Mouse (Mus musculus) testis, postnatal 10 days (tissue): ENCODE results near the gene Dph1.
"Not testable (repeated sequence)": the region's sequence is repeated elsewhere in the genome, so short reads cannot be mapped to it uniquely, and the experiment has no call there.

ENCODE experiments used
- DNase-seq: peaks from one replicate; pipeline ENCODE4 v3.0.0; 2021; ENCODE audit warnings: low spot score

The Dph1 gene

DNA sequence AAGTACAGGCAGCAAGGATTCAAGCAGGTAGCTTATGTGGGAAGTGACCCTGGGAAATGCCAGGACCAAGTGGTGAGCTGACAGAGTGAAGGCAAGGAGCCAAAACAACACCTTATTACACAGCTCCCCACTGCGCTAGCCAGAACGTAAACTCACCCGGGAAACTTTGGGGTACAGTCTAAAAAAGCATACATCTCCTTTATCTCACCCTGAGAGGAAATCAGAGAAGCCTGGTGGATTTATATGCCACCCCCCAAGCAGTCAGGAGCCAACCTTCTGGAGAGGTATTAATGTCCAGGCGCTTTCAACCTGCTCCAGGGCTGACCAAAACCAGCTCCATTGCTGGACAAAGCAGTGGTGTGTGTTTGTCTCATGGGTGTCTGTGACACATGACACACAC is 12.9 kb upstream of the Dph1 start:
- DNase-seq: no peak

DNA sequence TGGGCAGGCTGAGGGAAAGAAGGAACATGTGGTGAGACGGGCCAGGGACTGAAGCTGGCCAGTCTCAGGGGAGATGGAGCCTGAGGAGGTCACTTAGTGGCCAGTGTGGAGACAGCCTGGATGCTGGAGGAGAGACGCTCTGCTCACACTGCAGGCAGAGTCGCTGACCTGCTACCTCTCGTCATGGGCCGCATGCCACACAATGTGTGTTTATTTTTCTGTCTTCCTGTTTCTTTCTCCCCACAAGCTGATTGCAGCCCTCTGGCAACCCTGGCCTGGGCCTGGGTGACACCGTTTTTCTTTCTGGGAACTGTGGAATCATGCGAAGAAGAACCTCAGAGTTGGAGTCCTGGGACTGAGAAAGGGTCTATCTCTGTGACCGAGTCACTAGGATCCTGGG is 10.7 kb upstream of the Dph1 start:
- no peak for DNase-seq

DNA sequence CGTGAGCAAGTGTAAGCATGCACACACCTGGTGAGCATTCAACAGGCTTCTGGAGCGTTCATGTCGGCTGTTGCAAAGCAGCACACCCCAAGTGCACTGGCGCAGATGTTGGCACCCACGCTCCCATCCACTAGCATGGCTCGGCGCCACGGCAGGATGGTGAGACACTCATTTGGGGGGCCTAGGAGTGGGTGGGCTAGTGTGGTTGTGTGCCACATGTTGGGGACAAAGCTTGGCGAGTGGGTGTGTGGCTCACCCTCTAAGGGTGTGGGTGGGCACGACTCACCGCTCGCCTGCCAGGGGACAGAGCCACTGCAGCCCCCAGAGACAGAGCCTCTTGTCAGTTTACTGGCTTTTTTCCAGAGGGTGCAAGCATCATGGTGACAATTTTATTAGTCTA is 9.9 kb upstream of the Dph1 start:
- DNase-seq: no peak

DNA sequence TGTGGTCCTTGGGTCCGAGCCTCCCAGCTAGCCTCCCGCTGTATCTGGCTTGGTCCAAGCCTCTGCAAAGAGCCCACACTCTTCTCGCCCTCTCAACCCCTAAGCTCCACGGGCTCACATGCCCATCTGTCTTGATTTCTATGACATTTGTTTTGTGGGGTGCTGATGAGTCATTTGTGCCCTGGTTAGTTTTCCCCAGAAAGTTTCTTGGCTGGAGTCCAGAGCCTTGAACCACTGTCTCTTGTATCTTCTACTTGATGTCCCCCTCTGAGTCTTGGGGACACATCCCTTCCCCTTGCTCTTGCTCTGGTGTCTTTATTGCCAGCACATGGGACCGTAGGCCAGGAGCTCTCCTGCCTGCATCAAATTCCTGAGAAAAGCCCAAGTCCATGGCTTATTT is 8.9 kb upstream of the Dph1 start:
- DNase-seq: no peak

DNA sequence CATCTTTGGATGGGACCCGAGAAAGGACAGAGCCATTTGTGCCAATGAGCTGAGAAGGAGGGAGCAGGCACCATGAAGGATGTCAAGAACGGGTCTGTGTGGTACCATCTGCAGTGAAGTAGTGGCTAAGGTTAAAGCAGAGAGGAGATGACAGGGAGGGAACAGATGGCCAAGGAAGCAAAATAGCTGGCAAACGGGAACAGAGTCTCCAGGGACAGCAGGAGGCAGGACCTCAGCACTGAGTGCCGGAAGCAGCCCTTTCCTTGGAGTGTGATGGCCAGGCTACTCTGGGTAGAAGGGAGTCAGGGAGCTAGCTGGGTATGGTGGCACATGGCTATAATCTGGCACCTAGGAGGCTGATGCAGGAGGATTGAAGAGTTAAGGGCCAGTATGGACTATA is 7.8 kb upstream of the Dph1 start:
- DNase-seq: no peak

DNA sequence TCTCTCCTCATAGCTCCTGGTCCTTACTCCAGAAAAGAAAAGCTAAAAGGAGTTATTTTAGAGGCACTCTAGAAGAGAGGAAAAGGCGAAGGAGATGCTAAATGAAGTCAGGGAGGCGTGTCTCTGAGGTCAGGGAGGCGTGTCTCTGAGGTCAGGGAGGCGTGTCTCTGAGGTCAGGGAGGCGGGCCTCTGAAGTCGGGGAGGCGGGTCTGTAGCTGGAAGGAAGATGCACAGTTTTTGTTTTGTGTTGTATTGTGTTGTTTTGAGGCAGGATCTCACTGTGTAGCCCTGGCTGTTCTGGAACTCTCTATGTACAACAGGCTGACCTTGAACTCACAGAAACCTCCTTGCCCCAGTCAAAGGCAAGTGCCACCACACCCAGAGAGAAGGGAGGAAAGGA is 6.9 kb upstream of the Dph1 start:
- DNase-seq: no peak

DNA sequence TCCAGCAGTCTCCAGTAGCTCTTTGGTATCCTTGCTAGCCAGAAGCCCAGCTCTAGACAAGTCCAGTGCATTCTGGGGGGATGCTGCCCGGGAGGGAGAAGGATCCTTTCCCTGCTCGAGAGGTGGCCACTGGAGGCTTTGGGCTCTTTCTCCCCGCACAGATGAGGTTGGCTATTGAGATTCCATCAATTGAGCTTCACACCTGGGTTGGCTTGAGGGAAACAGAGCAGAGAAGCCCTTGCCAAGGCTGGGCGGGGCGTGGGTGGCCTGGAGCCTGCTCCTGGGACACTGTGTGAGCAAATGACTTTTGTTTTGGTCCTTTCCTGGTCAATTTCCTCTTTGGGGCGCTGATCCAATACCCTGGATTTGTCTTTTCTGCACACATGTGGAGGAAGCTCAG is 5.1 kb upstream of the Dph1 start:
- DNase-seq: no peak

DNA sequence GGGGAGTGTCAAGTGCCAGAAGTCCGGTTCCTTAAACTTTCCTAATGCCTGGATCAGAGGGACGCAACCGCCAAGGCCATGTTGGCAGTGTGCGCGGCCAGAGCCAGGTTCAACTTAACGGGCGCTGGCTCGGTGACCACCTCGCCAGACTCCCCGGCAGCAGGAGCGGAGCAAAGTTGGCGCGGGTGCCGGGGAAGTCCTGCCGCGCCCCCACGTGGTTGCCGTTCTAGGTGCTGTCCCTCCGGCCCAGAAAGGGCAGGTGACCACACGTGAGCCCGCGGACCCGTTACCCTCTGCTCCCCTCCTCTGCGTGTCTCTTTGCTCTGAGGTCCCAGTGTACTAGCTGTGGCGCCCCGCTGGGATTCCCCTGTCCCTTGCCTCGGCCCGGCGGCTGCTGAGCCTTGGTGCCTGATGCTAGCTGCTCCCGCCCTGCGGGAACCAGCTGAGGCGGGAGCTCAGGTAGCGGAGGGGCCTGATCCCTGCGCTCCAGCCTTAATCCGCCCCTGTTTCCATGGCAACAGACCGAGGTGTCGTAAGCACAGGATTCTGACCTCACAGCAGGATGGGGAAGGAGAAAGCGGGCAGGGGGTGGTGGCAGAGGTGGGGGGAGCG is 3.9 kb upstream of the Dph1 start:
- DNase-seq: peak; percentile 72

DNA sequence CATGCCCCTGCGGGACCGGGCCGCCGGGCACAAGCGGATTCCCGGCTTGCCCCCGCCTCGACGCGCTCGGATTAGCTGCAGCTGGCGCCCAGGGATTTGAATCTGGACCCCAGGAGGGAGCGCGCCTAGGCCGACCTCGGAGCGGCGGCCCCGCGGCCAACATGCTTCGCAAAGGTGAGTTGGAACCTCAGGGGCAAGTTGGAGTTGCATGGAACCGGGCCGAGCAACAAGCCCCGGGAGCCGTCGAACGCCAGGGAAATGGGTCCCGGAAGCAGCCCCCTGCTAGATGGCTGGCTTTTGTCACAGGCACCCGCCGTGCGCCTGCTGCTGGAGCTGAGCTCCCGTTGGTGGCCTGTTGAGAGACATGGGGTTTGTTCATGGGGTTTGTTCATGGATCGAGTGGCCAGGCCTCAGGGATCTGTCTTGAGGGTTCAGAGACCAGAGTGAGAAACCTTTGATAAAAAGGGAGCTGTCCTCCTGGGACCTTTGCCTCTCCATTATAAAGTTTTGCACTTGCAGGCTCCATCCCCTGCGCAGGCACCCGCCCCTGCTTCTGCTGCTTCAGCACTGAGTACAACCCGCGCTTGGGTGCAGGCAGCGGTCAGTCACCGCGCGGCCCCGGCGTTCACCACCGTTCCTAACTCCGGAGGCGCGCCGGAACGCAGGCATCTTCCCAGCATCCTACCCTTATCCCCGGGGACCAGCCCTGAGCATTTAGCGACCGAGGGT is 3.2 kb upstream of the Dph1 start:
- DNase-seq: peak; percentile 65

DNA sequence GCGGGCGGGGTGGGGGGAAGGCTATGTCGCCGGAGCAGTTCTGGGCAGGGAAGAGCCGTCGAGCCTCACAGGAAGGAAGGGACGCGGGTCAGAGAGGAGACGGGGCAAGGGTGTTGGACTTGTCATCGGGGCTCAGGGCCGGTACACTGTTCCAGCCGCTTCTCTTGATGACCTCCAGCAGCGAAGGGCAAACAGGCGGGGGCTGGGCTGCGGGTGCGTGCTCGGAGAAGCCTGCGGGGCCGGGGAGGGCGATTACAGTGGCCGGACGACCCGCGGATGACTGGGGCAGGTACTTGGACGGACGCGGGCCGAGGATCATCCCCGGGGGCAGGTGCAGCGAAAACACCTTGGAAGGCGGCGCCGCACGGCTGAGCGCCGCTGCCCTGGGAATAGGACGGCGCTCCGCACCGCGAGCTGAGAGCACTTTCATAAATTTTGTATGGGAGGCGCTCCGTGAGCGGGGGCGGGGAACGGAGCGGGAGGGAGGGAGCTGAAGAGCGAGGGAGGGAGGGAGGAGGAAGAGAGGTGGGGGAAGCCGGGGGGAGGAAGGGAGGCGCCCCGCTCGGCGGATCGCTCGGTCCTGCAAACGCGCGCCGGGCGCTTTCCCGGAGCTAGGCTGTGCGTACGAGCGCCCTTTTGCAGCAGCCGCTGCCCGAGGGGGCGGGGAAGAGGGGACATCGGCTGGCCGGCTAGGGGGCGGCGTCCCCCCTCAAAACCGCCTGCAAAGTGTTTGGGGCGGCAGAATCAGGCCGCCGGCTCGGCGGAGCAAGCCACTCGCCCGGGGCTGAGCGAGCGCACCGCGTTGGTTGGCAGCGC is 2.4 kb upstream of the Dph1 start, which contains the start of gene Rtn4rl1:
Gene Rtn4rl1 (plus strand): TSS at position 528 of the 816 bp plus-strand sequence.
- DNase-seq: peak; percentile 83

DNA sequence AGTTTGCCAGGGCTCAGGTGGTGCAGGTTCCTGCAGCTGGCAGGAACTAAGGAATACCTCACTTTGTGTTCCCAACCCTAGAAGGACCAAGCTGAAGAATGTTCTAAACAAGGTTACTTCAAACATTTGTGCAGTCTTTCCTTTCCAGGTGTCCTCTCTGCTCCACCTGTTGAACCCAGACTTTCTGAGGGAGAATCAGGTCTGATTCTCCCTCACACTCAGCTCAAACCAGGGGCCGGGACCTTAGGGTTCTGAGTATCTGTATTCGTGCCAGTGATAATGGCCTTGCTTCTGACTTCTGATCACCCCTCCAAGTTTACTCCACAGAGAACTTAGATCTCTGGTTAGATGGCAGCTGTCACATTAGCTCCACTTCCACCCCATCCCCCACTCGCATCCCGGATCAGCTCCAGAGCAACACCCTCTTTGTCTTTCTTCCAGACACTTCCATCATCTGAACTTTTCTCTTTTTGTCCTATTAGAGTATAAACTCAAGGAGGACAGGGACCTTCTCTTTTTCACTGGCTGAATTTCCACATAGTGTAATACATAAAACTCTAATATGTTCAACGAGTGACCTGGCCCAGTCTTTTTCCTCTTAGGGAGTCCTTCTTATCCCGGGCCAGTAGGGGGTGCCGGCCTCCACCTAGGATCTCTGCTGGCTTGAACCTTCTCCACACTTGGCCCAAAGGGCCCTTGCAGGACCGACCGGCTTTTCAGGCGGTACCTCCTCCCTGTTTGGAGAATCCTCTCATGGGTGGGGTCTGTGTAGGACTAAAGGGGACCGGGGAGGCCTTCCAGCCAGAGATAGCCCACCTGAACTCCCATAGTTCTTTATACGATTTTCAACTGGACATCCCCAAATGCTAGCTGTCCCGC is 1.5 kb upstream of the Dph1 start:
- peak; percentile 90 for DNase-seq

DNA sequence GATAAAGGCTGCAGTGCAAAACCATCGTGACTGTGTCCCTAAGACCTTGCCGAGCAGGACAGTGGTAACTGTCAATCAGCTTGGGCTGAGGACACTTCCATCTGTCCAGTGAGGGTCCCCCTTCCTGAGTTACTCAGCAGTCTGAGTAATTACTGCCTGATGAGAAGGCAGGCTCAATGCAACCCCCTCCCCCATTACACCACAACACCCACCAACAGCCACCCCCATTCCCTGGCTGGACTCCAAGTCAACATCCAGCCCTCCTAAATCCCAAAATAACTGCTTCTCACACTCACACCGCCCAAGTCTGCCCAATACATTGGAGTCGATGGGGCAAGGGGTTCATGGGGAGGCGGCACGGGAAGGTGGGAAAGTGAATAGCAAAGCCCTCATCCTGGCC is 800 bp upstream of the Dph1 start:
- DNase-seq: no peak

DNA sequence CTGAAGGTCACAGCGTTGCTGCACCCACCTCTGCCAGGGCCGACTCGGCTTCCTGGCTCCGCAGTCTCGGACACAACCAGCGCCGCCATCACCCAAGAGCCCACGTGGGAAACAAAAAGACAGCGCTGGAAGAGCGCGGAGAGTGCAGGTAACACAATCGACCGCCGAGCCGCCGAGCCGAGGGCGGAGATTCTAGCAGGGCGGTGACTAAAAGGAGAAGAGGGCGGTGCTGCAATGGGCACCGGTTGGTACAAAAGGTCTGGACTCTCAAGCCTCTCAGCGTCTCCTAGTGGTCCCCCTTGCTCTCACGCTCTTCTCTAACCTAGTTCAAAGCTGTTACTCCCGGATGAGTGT is 693 bp downstream of the Dph1 start:
- peak; percentile 89 for DNase-seq

DNA sequence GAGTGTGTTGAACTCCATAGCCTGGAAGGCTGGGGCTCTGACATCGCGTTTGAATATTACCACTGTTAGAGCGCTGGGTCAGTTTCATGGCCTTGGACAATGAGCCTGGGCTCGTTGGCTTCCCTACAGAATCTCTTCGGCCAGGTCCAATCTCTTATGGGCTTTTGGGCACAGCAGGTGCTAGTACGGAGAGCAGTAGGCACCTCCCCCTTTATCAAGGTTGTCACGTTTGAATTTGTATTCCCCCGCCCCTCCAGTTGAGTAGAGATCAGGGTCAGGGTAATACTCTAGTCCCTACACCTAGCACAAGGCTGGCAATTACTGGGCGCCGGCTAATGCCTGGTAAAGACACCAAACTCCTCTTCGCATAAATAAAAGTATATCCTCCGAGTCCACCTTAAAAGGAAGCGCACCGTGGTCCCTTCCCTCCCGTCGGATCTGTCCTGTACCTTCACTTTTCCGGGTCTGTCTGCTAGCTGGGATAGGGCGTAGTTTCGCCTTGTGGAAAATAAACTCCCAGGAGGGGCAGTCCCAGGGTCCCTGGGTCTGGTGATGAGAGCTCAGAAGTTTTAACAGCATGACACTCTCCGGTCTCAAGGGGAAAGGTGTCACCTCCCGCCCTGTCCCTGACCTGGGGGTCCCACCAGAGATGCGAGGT is 1.2 kb downstream of the Dph1 start:
- DNase-seq: no peak

DNA sequence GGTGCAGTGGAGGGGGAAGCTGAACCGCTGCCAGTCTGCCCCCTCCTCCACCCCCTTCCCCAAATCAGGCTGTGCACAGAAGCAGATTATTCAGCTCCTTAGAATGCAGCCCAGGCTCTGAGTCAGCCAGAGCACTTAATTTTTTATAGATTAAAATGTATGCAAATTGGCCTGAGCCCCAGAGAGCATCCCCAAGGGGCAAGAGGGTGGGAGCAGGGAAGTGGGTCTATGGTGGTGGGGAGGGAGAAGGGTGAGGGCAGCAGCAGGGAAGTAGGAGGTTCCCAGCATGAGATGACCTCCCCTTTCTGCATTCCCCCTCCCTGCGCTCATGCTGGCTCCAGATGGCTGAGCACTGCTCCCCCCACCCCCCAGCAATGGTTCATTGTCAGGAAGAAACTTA is 6.1 kb downstream of the Dph1 start:
- no peak for DNase-seq

DNA sequence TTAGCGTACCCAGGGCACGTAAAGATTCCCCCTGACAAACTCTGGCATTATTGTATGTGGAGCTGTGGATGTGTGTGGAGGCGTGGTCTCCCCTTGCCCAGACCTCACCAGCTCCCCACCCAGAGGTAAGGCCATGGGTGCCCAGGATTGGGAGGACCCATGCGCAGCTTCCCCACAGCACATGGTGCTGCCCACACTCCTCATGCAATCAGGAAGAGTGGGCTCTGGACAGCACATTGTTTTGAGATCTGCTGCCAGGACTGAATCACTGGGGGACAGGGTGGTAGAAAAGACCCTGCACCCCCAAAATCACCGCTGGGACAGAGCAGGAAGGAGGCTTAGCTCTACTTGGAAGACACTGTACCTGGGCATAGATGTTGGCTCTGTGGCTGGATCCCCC is 6.5 kb downstream of the Dph1 start:
- DNase-seq: no peak

DNA sequence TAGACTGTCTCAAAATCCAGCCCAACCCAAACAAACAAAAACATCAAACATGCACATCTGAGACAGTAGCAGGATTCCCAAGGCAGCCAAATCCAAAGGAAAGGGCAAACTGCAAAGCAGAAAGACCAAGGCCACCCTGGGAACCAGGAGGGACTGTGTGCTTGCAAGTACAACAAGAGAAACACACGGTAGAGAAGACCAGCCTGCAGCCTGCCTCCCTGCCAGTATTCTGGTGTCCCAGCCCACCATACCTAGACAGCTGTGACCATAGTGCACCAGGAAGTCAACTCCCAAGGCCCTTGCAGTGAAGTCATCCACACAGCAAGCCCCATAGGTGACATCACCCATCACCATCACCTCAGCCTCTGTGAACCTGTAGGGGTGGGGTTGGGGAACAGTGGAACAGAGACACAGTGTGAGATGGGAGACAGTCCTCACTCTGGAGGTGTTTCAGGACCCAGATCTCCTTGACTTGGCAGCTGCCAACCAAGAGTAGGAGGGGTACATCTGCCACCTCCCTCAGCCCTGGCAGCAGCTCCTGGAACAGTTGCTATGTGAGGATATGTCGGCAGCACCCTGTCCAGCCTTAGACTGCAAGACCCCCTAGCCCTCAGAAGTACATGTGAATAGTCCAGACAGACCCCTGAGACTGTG is 7.0 kb downstream of the Dph1 start:
- no peak for DNase-seq

DNA sequence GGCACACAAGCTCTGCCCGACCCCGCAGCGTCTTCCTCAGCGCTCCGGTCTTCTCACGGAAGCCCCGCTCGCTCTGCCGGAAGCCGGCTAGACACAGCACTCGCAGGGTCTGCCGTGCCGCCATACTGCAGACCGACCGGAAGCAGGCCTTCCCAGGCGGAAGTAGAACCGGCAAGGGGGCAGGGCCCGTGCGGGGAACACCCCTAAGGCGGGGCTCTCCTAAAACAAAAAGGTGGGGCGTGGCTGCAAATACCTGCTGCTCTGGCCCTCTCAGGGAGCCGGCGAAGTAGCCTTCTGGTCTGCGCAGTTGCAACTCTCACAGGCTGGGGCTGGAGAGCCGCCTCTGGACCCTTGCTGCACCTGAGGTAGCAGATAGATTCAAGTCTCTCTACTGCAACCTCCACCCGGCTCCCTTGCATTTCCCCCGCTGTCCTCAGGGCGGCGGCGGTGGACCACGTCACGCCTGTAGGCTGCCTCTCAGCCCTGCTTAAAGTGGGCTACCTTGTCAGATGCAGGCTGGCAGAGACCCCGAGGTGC is 12.3 kb downstream of the Dph1 start, which contains the start of gene Ovca2:
Gene Ovca2 (minus strand): TSS at position 164 of the 537 bp plus-strand sequence.
- DNase-seq: peak; percentile 92

DNA sequence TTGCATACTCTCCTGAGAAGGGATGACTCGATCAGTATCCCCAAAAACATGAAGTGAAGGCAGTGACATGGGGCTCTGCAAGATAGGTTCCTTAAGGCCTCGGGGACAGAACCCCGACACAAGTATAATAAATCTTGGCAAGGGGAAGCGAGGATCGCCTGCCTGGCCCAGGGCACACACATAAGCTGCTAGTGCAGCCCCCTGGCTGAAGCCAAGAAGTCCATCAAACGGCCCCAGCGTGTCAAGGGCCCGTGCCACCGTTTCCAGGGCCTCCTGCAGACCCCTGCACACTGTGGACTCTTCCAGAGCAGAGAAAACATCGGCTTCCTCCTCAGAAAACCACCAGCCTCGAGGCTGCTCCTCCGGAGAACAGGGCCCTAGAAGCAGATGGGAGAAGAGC is 13.0 kb downstream of the Dph1 start:
- DNase-seq: no peak

DNA sequence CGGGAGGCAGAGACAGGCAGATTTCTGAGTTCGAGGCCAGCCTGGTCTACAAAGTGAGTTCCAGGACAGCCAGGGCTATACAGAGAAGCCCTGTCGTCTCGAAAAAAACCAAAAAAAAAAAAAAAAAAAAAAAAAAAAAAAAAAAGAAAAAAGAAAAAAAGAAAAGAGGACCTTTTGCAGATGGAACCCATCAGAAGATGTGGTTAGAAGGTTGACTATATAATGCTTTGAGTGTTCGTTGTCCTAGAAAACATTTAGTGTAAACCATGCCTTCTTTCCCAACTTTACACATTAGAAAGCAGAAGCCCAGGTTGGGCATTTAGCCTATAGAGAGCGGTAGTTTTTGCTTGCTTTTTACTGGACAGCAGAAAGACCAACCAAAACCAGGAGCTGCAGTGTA is 16.5 kb downstream of the Dph1 start:
- DNase-seq: not testable (repeated sequence)

DNA sequence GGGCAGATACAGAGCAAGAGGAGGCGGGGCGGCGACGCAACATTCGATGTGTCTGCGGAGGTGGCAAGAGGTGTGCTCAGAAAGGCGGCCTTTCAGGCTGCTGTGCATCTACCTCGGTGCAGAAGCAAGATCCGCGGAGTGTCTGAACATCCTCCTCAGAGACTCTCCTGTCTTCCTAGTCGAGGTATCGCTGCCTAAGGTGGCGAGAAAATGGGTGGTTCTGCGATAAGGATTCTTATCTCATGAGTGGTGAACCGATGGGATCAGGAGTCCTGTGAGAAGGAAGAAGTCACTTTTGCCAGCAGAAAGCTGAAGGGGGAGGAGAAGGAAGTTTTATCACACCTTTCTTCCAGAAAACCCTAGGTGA is 17.3 kb downstream of the Dph1 start:
- DNase-seq: no peak
